Mouse (Mus musculus) B cell, adult 67 days (primary cell): ENCODE results near the gene 4430402I18Rik. TPM values are rescaled to one million over a fixed set of nuclear protein-coding genes. Genes with fewer than 3 reads are reported as not detected.

ENCODE experiments used
- total RNA-seq, 2 experiments: library from RNA; stranded (reverse); gene quantifications; 4 replicates each; pipeline ENCODE4 v1.2.4; 2023

4430402I18Rik gene
- 1 to 10 TPM in 1 of 2 experiments, not detected in 1; 5.7 TPM for total RNA-seq

GRCm38 (mm10) chr19:28967652-28968051 lies at the start of gene 4430402I18Rik:
4430402I18Rik (minus strand) TSS chr19:28967800.

DNA sequence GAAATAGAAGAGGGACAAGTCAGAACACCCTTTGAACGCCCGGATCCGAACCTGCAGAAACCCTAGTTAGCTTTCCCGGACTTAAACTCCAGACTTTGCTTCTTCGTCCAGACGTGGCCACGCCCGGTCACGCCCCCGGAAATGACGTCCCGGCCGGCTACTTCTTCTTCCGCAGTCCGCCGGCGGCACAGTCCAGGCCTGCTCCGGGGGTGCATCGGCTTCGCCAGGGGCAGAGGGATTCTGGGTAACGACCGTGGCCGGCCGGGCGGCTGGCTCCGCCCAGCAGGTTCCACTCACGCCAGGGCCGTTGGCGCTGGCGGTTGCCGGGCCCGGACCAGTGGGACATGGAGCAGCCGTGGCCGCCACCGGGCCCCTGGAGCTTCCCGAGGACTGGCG lies 22.6 kb upstream of the 4430402I18Rik start, which contains the start of gene Cdc37l1:
TSS of gene Cdc37l1 (plus strand) at position 159 of the 396 bp plus-strand sequence.

DNA sequence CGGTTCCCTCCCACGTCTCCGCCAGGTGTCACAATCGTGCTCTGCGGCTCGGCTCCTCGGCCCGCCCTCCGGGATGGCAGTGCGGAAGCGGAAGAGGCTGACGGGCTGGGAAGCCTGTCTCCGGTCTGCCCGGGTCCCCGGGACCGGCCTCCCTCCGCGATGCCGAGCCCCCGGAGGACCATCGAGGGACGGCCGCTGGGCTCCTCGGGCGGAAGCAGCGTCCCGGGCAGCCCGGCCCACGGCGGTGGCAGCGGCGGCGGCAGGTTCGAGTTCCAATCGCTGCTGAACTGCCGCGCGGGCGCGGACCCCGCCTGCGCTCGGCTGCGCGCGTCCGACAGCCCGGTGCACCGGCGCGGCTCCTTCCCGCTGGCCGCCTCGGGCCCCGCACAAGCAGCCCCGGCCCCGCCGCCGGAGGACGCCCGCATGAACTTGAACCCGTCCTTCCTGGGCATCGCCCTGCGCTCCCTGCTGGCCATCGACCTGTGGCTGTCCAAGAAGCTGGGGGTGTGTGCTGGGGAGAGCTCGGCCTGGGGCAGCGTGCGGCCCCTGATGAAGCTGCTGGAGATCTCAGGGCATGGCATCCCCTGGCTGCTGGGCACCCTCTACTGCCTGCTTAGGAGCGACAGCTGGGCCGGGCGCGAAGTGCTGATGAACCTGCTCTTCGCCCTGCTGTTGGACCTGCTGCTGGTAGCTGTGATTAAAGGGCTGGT lies 3.6 kb downstream of the 4430402I18Rik start, which contains the start of gene Plpp6:
TSS of gene Plpp6 (plus strand) at position 112 of the 710 bp plus-strand sequence.

Other genes with a start within 250 kb of the 4430402I18Rik start
- under 1 TPM in 1 of 2 experiments, not detected in 1; 0.24 TPM for gene Slc1a1, start 132.8 kb downstream of the 4430402I18Rik start, total RNA-seq
- gene Plpp6, start 3.8 kb downstream of the 4430402I18Rik start, total RNA-seq, result 10 to 100 TPM in 1 of 2 experiments, 1 to 10 TPM in 1; 9.8 to 10.8 TPM
- gene Cdc37l1, start 22.6 kb upstream of the 4430402I18Rik start, total RNA-seq, result 10 to 100 TPM; 63.1 to 69.8 TPM
- gene Ak3, start 80.2 kb upstream of the 4430402I18Rik start, total RNA-seq, result 10 to 100 TPM; 18.6 to 23.1 TPM
- gene Rcl1, start 133.6 kb upstream of the 4430402I18Rik start, total RNA-seq, result 10 to 100 TPM; 19.5 to 21.5 TPM